Mouse (Mus musculus): ENCODE data around the gene Celf5. TPM values are rescaled to one million over a fixed set of nuclear protein-coding genes. Genes with fewer than 3 reads are reported as not detected.

Gene Celf5
- total RNA-seq (2021): 1 to 10 TPM; 3.5 to 4.2 TPM
- long read RNA-seq, experiment 1: 0 reads
- long read RNA-seq, experiment 2: 0 reads

DNA sequence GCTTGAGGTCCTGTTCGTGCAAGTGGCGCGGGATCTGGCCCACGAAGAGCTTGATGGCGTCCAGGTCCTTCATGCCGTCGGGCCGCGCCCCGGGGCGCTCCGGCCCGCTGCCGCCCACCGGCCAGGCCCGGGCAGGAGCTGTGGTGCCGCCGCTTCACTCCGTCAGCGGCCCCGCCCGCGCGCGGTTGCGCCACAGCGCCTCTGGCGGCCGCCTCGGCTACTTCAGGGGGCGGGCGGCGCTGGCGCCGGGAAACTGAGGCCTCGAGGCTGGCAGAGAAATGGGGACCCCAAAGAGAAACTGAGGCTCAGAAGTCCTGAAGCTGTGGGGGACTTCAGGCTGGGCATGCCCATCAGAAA lies at the start of gene Celf5:
TSS of gene Celf5 (minus strand) at position 177 of the 357 bp plus-strand sequence.
- DNase-seq (ENCODE audit: low spot score in 2 of 2): peak in 1 of 2 experiments; percentile 46

GRCm38 (mm10) chr10:81526779-81527178 lies 44.3 kb upstream of the Celf5 start:
- peak; percentile 63 to 65 for DNase-seq (ENCODE audit: low spot score in 2 of 2)

DNA sequence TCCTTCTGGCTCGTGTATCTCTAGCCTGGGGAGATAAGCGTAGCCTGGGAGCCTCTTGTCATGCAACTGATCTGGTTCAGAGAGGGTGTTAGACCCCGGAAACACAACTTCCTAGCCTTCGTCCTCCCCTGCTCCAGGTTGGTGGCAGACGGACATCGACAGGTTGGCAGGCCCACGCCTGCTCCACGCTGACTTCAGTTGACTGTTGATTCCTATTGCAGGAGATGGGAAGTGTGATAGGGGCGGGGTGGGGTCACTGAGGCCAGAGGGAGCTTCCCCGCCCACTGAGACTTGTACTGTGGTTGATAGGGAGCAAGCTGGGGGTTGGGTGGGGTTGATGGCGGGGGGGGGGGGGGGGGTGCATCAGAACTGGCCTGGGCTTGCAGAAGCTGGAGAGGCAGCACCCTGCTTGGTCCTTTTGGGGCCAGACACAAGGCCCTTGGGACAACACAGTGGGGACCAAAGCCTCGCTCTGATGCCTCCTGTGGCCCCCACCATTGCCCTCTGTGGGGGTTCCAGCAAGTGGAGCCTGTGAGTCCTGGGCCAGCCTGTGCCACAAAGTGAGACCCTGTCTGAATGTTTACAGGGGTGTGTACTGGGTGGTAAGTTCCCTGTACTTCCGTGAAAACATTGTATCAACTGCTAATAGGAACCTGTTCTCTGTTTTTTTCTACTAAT lies 42.6 kb upstream of the Celf5 start:
- DNase-seq (ENCODE audit: low spot score in 2 of 2): no peak

GRCm38 (mm10) chr10:81524051-81524605 lies 41.6 kb upstream of the Celf5 start, which contains the start of gene Gna15:
TSS of gene Gna15 (minus strand) at chr10:81524225.
- no peak for DNase-seq (ENCODE audit: low spot score in 2 of 2)

DNA sequence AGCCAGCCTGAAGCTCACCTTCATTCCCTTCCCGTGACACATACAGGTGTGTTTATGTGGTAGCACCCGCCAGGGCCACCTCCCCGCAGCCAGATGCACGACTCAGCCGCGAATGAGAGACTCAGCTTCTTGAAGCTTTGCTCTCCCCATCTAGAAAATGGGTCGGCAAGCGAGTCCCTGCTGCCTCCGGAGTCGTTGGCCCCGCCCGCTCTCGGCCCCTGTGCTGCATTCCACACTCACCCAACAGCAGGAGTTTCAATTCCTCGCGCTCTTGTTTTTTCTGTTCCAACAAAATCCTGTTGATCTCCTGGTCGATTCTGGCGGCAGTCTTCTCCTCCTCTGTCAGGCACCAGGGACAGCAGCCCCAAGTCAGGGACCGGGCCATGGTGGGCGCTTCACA lies 41.1 kb upstream of the Celf5 start:
- DNase-seq (ENCODE audit: low spot score in 2 of 2): no peak

GRCm38 (mm10) chr10:81523142-81523541 lies 40.6 kb upstream of the Celf5 start:
- DNase-seq (ENCODE audit: low spot score in 2 of 2): no peak

GRCm38 (mm10) chr10:81519978-81520365 lies 37.5 kb upstream of the Celf5 start:
- DNase-seq (ENCODE audit: low spot score in 2 of 2): no peak

GRCm38 (mm10) chr10:81519227-81519977 lies 36.9 kb upstream of the Celf5 start:
- DNase-seq (ENCODE audit: low spot score in 2 of 2): no peak

DNA sequence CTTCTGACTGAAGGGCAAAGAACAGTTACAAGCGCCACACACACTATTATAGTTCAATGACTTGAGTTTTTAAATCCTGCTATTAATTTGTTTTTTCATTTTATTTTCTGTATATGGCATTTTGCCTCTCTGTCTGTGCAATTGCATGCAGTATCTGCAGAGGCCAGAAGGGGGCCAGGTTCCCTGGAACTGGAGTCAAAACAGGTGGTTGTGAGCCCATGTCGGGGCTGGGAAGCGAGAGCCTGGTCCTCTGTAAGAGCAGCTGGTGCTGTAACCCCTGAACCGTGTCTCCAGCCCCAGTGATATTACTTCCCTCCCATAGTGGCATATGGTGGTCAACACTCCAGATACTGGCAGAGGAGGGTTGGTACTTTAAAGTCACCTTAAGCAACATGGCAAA lies 36.0 kb upstream of the Celf5 start:
- peak in 1 of 2 experiments; percentile 50 for DNase-seq (ENCODE audit: low spot score in 2 of 2)

DNA sequence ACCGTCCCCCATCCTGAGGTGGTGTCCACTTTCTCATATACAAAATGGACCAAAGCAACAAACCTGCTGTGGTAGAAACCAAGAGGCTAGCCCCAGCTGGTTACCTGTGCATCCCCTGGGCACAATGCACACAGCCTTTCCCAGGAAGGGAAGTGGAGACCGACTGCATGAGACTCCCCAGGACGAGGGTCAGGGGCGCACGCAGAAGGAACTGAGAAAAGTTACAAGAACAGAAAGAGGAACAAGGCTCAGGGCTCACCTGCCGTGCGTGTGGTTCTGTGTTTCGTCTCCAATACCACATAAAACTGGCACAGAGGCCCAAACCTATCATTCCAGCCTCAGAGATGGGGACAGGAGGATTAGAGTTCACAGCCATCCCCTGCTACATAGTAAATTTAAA lies 34.7 kb upstream of the Celf5 start:
- no peak for DNase-seq (ENCODE audit: low spot score in 2 of 2)

DNA sequence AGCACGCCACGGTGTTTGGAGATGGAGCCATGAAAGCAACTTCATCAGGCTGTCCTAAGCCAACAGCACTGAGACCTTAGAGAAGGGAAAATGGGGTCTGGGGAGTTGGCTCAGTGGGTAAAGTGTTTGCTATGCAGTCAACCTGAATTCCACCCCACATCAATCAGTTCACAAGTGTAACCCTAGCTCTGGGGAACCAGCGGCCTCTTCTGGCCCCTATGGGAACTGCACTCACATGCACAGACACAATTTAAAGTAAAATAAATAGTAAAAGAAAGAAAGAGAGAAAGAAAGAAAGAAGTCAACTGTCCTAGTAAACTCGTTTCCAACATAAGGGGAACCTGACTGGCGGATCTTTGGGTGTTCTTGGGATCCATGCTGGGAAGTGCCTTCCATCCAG lies 31.3 kb upstream of the Celf5 start:
- no peak for DNase-seq (ENCODE audit: low spot score in 2 of 2)

DNA sequence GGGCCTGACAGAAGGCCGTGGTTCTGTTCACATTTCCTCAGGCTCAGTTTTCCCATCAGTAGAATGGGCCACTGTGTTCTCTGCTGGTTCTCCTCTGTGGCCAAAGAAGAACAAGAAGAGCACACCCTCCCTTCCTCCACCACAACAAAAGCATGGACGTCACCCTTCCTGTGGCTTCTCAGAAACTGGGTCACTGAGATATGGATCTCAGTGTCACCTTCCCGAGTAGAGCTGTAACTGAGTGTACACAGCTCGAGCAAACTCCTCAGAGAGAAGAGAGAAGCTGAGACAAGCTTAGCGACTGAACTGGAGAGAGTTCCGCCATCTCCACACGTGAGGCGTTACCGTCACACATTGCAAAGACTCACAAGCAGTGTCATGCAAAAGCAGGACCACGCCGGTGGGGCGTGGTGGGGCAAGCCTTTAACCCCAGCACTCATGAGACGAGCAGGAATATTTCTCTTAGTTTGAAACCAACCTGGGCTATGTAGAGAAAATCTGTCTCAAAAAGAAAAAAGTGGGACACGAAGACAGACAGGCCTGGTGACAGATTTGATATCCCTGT lies 27.8 kb upstream of the Celf5 start:
- DNase-seq (ENCODE audit: low spot score in 2 of 2): no peak

DNA sequence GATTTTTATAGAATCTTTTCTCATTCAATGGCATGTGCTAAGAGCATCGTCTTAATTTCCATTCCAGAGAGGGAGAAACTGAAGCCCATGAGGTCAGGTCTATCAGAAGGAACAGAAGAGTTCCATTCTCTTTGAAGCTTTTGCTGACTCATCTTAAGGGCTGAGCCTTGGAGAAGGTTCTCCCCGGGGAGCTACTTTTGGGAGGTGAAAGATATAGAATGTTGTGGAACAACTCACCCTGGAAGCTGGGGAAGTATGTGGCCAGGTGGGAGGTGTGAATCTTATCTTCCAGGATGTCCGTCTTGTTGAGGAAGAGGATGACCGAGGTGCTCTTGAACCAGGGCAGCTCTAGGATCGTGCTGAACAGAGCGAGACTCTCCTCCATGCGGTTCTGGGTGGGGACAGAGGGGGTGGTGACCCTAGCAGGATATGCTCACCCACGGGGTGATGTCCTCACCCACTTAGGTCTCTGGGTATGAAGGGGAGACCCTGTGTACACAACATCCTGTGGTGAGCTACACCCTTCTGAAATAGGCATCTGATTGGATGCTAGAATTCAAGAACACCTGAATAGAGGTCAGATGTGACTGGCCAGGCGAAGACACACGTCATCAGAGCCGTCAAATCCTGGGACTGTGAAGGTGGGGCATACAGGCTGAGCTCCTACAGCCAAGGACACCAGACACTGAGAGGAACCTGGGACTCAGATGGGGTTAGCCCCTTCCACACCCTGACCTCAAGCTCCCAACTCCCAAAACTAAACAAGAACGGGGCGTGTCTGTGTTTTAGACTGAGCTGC lies 25.4 kb upstream of the Celf5 start:
- DNase-seq (ENCODE audit: low spot score in 2 of 2): no peak

DNA sequence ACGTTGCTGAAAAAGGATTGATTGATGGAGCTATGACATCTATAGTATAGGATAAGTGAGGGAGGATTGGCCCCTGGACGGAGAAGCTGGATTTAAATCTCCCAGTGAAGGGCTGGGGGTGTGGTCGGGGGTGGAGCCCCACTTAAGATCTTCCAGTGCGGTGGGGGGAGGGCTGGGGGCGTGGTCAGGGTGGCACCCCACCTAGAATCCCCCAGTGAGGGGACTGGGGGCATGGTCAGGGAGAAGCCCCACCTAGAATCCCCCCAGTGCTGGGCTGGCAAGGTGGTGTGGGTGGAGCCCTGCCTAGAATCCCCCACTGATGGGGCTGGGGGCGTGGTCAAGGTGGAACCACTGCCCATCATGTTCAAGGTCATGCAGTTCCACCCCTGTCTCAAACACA lies 24.6 kb upstream of the Celf5 start:
- DNase-seq (ENCODE audit: low spot score in 2 of 2): no peak

GRCm38 (mm10) chr10:81505016-81505664 lies 22.6 kb upstream of the Celf5 start:
- no peak for DNase-seq (ENCODE audit: low spot score in 2 of 2)

- DNase-seq (ENCODE audit: low spot score in 2 of 2): peak; percentile 78 to 87
Measured at GRCm38 (mm10) chr10:81502658-81503057, 20.1 kb upstream of the Celf5 start.

DNA sequence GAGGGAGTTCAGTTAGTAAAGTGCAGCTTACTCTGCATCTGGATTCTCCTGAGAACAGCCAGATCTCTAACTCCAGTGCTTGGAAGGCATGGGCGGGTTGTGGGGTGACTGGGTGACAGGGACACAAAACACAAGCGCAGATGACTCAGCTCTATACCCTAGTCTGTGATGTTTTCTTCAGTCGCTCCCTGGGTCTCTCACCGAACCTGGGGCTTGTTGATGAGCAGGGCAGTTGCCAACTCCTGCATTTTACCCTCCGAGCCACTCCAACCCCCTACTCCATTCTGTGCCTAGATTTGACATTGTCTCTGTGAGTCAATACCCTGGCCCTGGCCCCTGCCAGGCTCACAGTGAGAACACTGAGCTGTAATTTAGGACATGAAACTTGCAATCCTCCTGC lies 19.4 kb upstream of the Celf5 start:
- no peak for DNase-seq (ENCODE audit: low spot score in 2 of 2)

GRCm38 (mm10) chr10:81500032-81500431 lies 17.5 kb upstream of the Celf5 start, which contains the start of gene S1pr4:
TSS of gene S1pr4 (minus strand) at chr10:81500132.
- no peak for DNase-seq (ENCODE audit: low spot score in 2 of 2)

DNA sequence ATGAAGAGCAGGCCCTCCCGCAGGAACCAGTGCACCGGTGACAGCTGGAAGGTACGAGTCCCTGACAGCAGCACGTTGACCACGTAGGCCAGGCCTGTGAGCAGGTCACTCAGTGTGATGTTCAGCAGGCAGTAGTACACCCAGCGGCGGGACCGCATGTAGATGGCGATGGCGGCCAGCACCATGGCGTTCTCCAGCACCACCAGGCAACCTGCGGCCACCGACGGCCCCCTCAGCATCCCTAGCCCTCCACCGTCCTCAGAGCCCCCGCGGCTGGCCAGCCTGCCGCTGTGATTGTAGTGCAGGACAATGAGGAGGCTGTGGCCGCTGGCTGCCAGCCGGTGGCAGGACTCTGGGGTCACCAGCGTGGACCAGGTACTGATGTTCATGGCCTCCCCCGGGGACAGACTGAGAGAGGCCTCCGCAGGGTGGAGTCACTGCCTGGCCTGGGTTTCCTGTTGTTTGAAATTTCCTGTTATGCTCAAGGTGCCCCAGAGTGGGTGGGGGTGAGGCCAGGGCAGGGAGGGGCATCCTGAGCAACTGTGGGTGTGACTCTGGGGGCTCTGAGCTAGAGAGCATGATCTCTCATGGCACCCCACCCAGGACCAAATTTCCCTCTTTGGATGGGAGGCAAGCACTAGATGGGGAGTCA lies 16.9 kb upstream of the Celf5 start:
- no peak for DNase-seq (ENCODE audit: low spot score in 2 of 2)

Measured in adrenal gland, postnatal 4 days (tissue).